Mouse (Mus musculus) midbrain, embryonic 10.5 days (tissue): ENCODE data around the gene Timm50. TPM values are rescaled to one million over a fixed set of nuclear protein-coding genes. Genes with fewer than 3 reads are reported as not detected.

ENCODE experiments used
- DNase-seq: peaks from one replicate; pipeline ENCODE4 v3.0.0-alpha.2; 2017; ENCODE audit warnings: low spot score
- H3K27ac ChIP-seq: fragments of 300-500 bp; sonication (generic); replicated peaks from 2 replicates; pipeline ENCODE4 v1.5.1; 2016; ENCODE audit warnings: mild to moderate bottlenecking
- H3K27me3 ChIP-seq: fragments of 300-500 bp; sonication (generic); 2 replicates; pipeline ENCODE4 v1.6.1; 2016; ENCODE audit warnings: low read depth, mild to moderate bottlenecking; ENCODE audit not compliant: poor library complexity, severe bottlenecking
- H3K36me3 ChIP-seq: fragments of 300-500 bp; sonication (generic); 2 replicates; pipeline ENCODE4 v1.6.1; 2016; ENCODE audit warnings: mild to moderate bottlenecking, moderate library complexity
- H3K4me1 ChIP-seq: fragments of 300-500 bp; sonication (generic); 2 replicates; pipeline ENCODE4 v1.6.1; 2016
- H3K4me3 ChIP-seq: fragments of 300-500 bp; sonication (generic); 2 replicates; pipeline ENCODE4 v1.5.1; 2016; ENCODE audit warnings: mild to moderate bottlenecking, moderate library complexity
- H3K9me3 ChIP-seq: fragments of 300-500 bp; sonication (generic); replicated peaks from 2 replicates; pipeline ENCODE4 v1.6.1; 2016; ENCODE audit warnings: mild to moderate bottlenecking
- WGBS: fragments of 180-500 bp; shearing (Covaris S2); methylation state at CpG from one replicate; pipeline ENCODE4 v1.1.7; 2016; 5-methylcytosine and 5-hydroxymethylcytosine counted together
- polyA plus RNA-seq: library from polyadenylated mRNA; unstranded; fragments of >200 nt; fragmentation: Nextera tagmentation; extraction: Ambion mirVana; gene quantifications from 2 replicates; pipeline ENCODE4 v1.2.1, GENCODE M21; 2016

Gene Timm50
- polyA plus RNA-seq: 249 and 261 TPM in 2 replicates

DNA sequence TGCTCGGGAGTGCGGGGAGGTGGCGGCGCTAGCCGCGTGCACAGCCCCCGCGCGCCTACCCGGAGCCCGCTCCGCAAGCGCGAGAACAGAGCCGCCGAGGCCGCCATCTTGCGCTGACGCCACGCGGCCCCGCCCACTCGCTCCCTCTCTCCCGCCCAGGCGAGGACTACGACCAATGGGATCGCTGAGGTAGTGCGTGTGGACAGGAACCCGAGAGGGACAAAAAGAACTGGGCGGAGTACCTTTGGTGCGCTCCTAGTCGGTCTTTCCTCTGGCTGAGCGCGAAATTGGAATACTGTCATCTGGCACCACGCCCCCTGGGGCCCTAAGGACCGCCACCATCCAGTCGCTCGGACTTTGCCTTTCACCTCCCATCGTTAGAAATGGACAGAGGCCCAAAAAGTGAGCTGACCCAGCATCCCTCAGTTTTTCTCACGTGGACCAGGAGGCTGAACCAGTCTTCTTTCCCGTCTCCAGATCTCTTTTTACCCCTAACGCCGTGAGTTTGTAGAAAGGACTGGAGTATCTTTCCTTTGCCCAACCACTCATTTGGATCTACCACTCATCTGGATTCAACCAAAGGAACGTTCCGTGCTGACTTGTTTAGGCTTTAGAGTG lies at the start of gene Timm50:
Timm50 (minus strand) TSS at position 147 of the 618 bp plus-strand sequence.
- Histone ChIP-seq H3K27me3 (no peaks in the 10 kb centered on the region), H3K4me3 (peak within 1 kb of the TSS; percentile 99), H3K36me3 (peaks cover 69% of the 10 kb centered on the region), H3K27ac (peak within 1 kb of the TSS; percentile 94), H3K4me1 (peaks cover 50% of the 10 kb centered on the region), H3K9me3 (no peaks in the 10 kb centered on the region)
- DNase-seq: peak; percentile 94
- WGBS: 1% methylated on average over 32 of the region's 45 CpGs

- 93% methylated on average over 6 of the region's 6 CpGs for WGBS
- peaks cover 37% of the 10 kb centered on the region for H3K4me1 ChIP-seq
Observed at GRCm38 (mm10) chr7:28360291-28360690, 48.4 kb upstream of the Timm50 start.

DNA sequence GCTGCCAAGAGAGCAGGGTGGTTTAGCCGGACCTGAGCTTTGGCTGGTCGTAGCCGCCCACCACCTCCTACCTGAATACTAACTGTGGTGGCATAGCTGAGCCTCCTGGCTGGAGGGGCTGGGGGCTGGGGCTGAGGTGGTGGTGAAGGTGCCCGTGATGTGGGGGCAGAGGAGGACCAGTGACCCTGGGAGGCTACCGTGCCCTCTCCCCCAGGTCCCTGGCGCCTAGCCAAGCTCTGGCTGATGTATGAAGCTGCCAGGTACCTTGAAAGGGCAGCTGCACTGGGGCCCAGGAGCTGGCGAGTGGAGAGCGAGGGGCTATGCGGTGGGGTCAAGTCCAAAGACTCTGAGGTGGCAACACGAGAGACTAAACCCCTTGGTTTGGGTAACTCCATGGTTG lies 48.0 kb upstream of the Timm50 start:
- 0 out of 2 replicates have a peak overlapping the region, but pooled peaks have one; percentile 11 for H3K4me3 ChIP-seq
- peaks cover 7% of the 10 kb centered on the region for H3K9me3 ChIP-seq
- DNase-seq: no peak
- no peaks in the 10 kb centered on the region for H3K27me3 ChIP-seq
- 94% methylated on average over 10 of the region's 10 CpGs for WGBS
- H3K27ac ChIP-seq: no peak overlapping the region
- H3K36me3 ChIP-seq: peaks cover 68% of the 10 kb centered on the region
- peaks cover 37% of the 10 kb centered on the region for H3K4me1 ChIP-seq

More at GRCm38 (mm10) chr7:28360291-28360690, 48.4 kb upstream of the Timm50 start:
- Histone ChIP-seq H3K36me3 (peaks cover 68% of the 10 kb centered on the region), H3K9me3 (peaks cover 7% of the 10 kb centered on the region), H3K27ac (no peak overlapping the region), H3K4me3 (0 out of 2 replicates have a peak overlapping the region, but pooled peaks have one; percentile 11), H3K27me3 (no peaks in the 10 kb centered on the region)
- DNase-seq: no peak

DNA sequence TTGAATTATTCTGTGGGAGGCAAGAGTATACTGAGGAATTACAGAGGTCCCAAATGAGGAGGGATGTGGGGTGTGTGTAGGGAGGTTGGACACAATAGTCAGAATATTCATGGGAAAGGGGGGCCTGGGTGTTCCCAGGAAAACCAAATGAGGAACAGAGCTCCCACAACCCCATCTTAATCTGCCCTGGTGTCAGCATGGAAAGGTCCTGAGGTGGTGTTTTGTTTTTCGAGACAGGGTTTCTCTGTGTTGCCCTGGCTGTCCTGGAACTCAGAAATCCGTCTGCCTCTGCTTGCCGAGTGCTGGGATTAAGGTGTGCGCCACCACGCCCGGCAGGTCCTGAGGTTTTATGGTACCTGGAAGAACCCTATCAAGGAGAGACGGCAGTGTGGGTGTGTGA lies 46.6 kb upstream of the Timm50 start:
- H3K27ac ChIP-seq: peak overlapping the region; percentile 74
- peaks cover 37% of the 10 kb centered on the region for H3K4me1 ChIP-seq
- DNase-seq: no peak
- 54% methylated on average over 7 of the region's 7 CpGs for WGBS
- H3K9me3 ChIP-seq: peaks cover 7% of the 10 kb centered on the region
- peaks cover 68% of the 10 kb centered on the region for H3K36me3 ChIP-seq
- peak overlapping the region; percentile 29; the same call in 1 of the 2 replicates for H3K4me3 ChIP-seq
- no peaks in the 10 kb centered on the region for H3K27me3 ChIP-seq

- Histone ChIP-seq H3K36me3 (peaks cover 68% of the 10 kb centered on the region), H3K9me3 (peaks cover 7% of the 10 kb centered on the region), H3K4me1 (peaks cover 37% of the 10 kb centered on the region), H3K4me3 (peak overlapping the region; percentile 29), H3K27me3 (no peaks in the 10 kb centered on the region), H3K27ac (peak overlapping the region; percentile 74)
- no peak for DNase-seq
- WGBS: 5% methylated on average over 5 of the region's 5 CpGs
Observed at GRCm38 (mm10) chr7:28357984-28358383, 46.1 kb upstream of the Timm50 start.

- H3K27ac ChIP-seq: peak overlapping the region; percentile 74
- 1% methylated on average over 4 of the region's 5 CpGs for WGBS
- no peaks in the 10 kb centered on the region for H3K27me3 ChIP-seq
- H3K4me1 ChIP-seq: peaks cover 40% of the 10 kb centered on the region
- peaks cover 6% of the 10 kb centered on the region for H3K9me3 ChIP-seq
- peak; percentile 62 for DNase-seq
- peaks cover 68% of the 10 kb centered on the region for H3K36me3 ChIP-seq
- H3K4me3 ChIP-seq: peak overlapping the region; percentile 7; the same call in 1 of the 2 replicates
Observed at GRCm38 (mm10) chr7:28356981-28357380, 45.1 kb upstream of the Timm50 start.

DNA sequence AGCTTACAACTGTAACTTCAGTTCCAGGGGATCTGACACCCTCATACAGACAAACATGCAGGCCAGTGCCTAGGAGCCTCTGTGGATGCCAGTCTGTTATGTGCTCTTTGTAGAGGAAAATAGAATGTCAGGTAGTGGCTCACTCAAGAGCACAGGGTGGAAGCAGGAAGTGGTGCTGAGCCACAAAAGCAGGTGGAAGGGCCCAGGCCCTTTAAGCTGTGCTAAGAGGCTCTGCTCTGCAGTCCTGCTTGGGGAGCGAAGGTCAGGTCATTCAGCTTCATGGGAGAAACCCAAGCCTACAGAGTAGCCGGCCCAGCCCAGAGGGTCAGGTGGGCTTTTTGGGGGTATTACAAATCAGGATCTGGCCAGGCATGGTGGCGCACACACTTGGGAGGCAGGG lies 43.3 kb upstream of the Timm50 start:
- Histone ChIP-seq H3K36me3 (peaks cover 55% of the 10 kb centered on the region), H3K27me3 (no peaks in the 10 kb centered on the region), H3K27ac (no peak overlapping the region), H3K4me1 (peaks cover 50% of the 10 kb centered on the region), H3K9me3 (no peaks in the 10 kb centered on the region), H3K4me3 (no peak overlapping the region)
- DNase-seq: no peak
- 90% methylated on average over 3 of the region's 3 CpGs for WGBS

DNA sequence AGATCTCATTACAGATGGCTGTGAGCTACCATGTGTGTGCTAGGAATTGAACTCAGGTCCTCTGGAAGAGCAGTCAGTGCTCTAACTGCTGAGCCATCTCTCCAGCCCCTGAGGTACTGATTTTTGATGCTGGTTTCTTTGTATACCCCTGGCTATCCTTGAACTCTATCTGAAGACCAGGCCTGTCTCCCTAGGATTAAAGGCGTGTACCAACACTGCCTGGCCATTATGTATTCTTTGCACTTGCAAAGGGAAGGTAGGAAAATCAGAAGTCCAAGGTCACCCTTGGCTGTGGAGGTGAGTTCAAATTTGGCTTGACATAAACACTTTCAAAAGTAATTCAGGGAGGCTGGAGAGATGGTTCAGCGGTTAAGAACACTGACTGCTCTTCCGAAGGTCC lies 42.7 kb upstream of the Timm50 start:
- H3K36me3 ChIP-seq: peaks cover 49% of the 10 kb centered on the region
- peaks cover 53% of the 10 kb centered on the region for H3K4me1 ChIP-seq
- DNase-seq: no peak
- H3K27me3 ChIP-seq: no peaks in the 10 kb centered on the region
- H3K27ac ChIP-seq: no peak overlapping the region
- 89% methylated on average over 3 of the region's 3 CpGs for WGBS
- H3K9me3 ChIP-seq: no peaks in the 10 kb centered on the region
- no peak overlapping the region for H3K4me3 ChIP-seq

DNA sequence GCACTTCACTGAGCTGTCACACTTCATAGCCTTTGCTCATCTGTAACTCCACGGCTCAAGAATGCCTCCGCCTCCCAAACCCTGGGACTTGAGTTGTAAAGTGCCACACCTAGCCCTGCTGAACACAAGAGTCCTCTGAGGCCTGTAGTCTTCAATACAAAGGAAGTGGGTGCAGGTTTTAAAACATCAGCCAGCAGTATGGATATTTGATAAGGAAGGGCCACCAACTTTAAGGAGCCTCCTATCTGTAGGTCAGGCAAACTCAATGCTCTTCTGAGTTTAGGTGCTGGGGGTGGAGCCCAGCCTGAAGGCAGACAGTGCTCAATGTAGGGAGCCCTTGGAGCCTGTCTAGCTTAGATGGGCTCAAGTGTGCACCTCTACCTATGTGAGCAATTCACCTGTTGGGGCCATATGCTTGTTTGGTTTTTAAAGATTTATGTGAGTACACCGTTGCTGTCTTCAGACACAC lies 42.3 kb upstream of the Timm50 start:
- no peak for DNase-seq
- Histone ChIP-seq H3K27me3 (no peaks in the 10 kb centered on the region), H3K9me3 (no peaks in the 10 kb centered on the region), H3K36me3 (peaks cover 45% of the 10 kb centered on the region), H3K27ac (no peak overlapping the region), H3K4me3 (no peak overlapping the region), H3K4me1 (peaks cover 53% of the 10 kb centered on the region)
- WGBS: 90% methylated on average over 3 of the region's 3 CpGs

DNA sequence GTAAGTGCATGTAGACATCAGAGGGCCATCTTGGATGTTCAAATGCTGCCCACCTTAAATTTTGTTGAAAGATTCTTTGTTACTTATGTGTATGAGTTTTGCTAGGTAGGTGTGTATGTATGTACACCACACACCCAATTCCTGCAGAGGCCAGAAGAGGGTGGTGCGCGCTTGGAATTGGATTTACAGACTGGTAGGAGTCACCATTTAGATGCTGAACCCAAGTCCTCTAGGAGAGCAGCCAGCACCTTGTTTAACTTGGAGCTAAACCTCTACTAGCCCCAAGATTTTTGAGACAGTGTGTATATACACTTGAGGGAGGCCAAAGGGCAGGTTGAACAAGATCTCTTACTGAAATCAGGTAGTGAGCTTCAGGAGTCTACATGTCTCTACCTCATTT lies 41.4 kb upstream of the Timm50 start:
- Histone ChIP-seq H3K36me3 (peaks cover 40% of the 10 kb centered on the region), H3K27me3 (no peaks in the 10 kb centered on the region), H3K27ac (no peak overlapping the region), H3K4me1 (peaks cover 44% of the 10 kb centered on the region), H3K4me3 (no peak overlapping the region), H3K9me3 (no peaks in the 10 kb centered on the region)
- 96% methylated on average over 2 of the region's 2 CpGs for WGBS
- no peak for DNase-seq

GRCm38 (mm10) chr7:28351676-28352191 lies 39.9 kb upstream of the Timm50 start:
- 48% methylated on average over 4 of the region's 4 CpGs for WGBS
- peak overlapping the region; percentile 95 for H3K27ac ChIP-seq
- H3K9me3 ChIP-seq: no peaks in the 10 kb centered on the region

DNA sequence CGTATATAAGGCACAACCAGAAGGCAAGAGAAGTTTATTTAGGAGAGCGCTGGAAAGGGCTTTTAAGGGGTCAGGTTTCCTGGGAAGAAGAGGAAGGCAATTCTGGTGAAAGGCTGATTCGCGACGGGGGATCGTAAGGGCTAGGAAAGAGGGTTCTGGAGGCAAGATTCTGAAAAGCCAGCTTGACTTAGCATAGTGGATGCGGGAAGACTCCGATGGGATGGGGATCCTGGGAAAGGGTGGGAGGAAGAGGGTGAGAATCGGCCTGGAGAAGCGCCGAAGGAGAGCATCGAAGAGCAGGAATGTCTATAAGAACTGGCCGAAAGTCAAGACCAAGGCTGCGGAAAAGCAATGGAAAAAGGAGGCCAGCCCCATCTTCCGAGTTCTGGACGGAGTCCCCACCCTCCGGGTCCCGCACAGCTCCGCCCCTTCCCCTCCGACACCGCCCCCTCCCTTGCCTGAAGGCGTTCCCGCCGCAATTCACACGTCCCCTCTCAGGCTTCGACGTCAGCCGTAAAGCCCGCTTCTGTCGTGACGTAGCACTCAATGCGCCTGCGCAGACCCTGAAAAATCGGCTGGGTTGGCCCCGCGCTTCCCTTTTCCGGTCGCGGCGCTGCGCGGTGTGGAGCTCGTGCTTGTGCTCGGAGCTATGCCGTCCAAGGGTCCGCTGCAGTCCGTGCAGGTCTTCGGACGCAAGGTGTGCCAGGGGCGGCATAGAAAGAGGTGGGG lies 38.4 kb upstream of the Timm50 start, which contains the start of gene Rps16:
Rps16 (plus strand) TSS at position 498 of the 729 bp plus-strand sequence.
- peak; percentile 99 for DNase-seq
- Histone ChIP-seq H3K4me3 (peak within 1 kb of the TSS; percentile 87), H3K27me3 (no peaks in the 10 kb centered on the region), H3K9me3 (no peaks in the 10 kb centered on the region), H3K4me1 (peaks cover 24% of the 10 kb centered on the region), H3K36me3 (peaks cover 38% of the 10 kb centered on the region), H3K27ac (peak within 1 kb of the TSS; percentile 95)
- under 1% methylated on average over 50 of the region's 50 CpGs for WGBS

More at GRCm38 (mm10) chr7:28351676-28352191, 39.9 kb upstream of the Timm50 start:
- Histone ChIP-seq H3K36me3 (peaks cover 40% of the 10 kb centered on the region), H3K27me3 (no peaks in the 10 kb centered on the region), H3K4me3 (peak overlapping the region; percentile 87), H3K4me1 (peaks cover 29% of the 10 kb centered on the region)
- DNase-seq: peak; percentile 12
